Mouse (Mus musculus): Measurements from ENCODE around the gene Cntnap5a. TPM values are rescaled to one million over a fixed set of nuclear protein-coding genes. Genes with fewer than 3 reads are reported as not detected.

Cntnap5a gene
- total and polyA plus RNA-seq, 3 experiments, result not detected

DNA sequence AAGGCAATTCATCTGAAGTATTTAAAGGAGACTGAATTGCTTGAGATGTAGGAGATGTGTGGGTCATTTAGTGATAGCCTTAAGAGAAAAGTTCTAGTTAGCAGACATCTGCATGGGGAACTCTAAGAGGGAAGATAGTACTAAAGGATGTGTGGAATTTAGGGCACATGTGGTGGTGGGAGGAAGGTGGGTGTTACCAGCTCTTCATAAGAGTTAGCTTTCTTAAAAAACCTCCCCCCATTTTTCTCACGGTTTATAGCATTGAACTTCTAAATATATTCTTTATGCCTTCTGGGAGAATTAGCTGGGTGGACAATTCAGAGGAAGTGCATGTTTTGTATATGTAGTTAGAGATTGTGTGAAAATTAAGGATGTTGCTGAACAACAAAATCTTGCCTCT, 725.3 kb downstream of the Cntnap5a start:
- Histone ChIP-seq H3K9ac (ENCODE audit: insufficient read depth, low read depth) (no peak overlapping the region), H3K36me3 (replicated peaks in 1 of 2; ENCODE audit: control insufficient read depth in 1 of 2, insufficient read depth in 1 of 2, low read length in 1 of 2) (no peaks in the 10 kb centered on the region), H3K4me2 (ENCODE audit: insufficient read depth, low read depth, poor library complexity, severe bottlenecking) (no peak overlapping the region), H3K9me3 (replicated peaks; ENCODE audit: low read length) (peaks cover 19% of the 10 kb centered on the region), H3K4me1 (ENCODE audit: control insufficient read depth in 1 of 2, insufficient read depth in 2 of 2) (no peaks in the 10 kb centered on the region), H3K27me3 (replicated peaks) (no peaks in the 10 kb centered on the region), H3K79me2 (replicated peaks; ENCODE audit: control insufficient read depth, extremely low read depth, insufficient read depth, poor library complexity, severe bottlenecking) (no peaks in the 10 kb centered on the region), H3K4me3 (replicated peaks in 1 of 3; ENCODE audit: low read depth in 2 of 3, low read length in 2 of 3, poor library complexity in 1 of 3) (no peak overlapping the region), H3K27ac (ENCODE audit: insufficient read depth, low read depth) (no peak overlapping the region)
- in situ Hi-C loops (cut with MboI; ENCODE audit: low pct_ligation_motif_present, low pct_unique_long_range_greater_than_20kb, low sequenced_read_pairs) (no loop called here), dilution Hi-C loops (cut with MboI; ENCODE audit: extremely low pct_ligation_motif_present, extremely low pct_unique_long_range_greater_than_20kb, low sequenced_read_pairs) (no loop called here)
- DNase-seq (ENCODE audit: extremely low read depth), result no peak
- TF ChIP-seq PAX5 (IDR thresholded peaks at IDR 0.05; ENCODE audit: low read length) (no peak), ZC3H11A (IDR thresholded peaks at IDR 0.05; ENCODE audit: low read depth, low read length) (no peak), MEF2A (IDR thresholded peaks at IDR 0.05; ENCODE audit: borderline replicate concordance, low read depth, low read length) (no peak), BHLHE40 (IDR thresholded peaks at IDR 0.05; ENCODE audit: low read depth, low read length) (no peak), MAX (IDR thresholded peaks at IDR 0.05; ENCODE audit: low read length) (no peak), ETS1 (conservative IDR thresholded peaks at IDR 0.05; ENCODE audit: low read depth, low read length) (no peak), CHD2 (IDR thresholded peaks at IDR 0.05; ENCODE audit: low read length) (no peak), ZNF384 (IDR thresholded peaks at IDR 0.05; ENCODE audit: low read depth, low read length) (no peak)

DNA sequence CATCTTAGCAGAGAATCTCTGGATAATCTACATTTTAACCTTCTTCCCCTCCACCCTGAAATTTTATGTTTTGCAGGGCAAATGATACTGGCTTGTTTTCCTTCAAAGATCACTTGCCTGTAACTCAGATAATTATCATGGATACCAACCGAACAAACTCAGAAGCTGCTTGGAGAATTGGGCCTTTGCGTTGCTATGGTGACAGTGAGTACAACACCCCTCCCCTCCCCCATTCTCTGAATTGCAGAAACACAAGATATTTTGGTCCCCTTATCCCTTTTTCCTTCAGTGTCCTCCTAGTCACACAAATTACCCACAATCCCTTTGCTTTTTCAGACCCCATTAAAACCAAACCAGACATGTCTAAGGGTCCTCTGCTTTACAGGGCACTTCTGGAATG, 743.8 kb downstream of the Cntnap5a start:
- dilution Hi-C loops (cut with MboI; ENCODE audit: extremely low pct_ligation_motif_present, extremely low pct_unique_long_range_greater_than_20kb, low sequenced_read_pairs), result no loop called here
- peaks cover 32% of the 10 kb centered on the region for H3K9me3 ChIP-seq (replicated peaks; ENCODE audit: low read length)
- no peaks in the 10 kb centered on the region for H3K79me2 ChIP-seq (replicated peaks; ENCODE audit: control insufficient read depth, extremely low read depth, insufficient read depth, poor library complexity, severe bottlenecking)
- no peak overlapping the region for H3K4me2 ChIP-seq (ENCODE audit: insufficient read depth, low read depth, poor library complexity, severe bottlenecking)
- no peaks in the 10 kb centered on the region for H3K27me3 ChIP-seq (replicated peaks)
- no peak overlapping the region for H3K27ac ChIP-seq (ENCODE audit: insufficient read depth, low read depth)
- H3K36me3 ChIP-seq (replicated peaks in 1 of 2; ENCODE audit: control insufficient read depth in 1 of 2, insufficient read depth in 1 of 2, low read length in 1 of 2), result no peaks in the 10 kb centered on the region
- DNase-seq (ENCODE audit: extremely low read depth), result no peak
- H3K4me3 ChIP-seq (replicated peaks in 1 of 3; ENCODE audit: low read depth in 2 of 3, low read length in 2 of 3, poor library complexity in 1 of 3), result no peak overlapping the region
- in situ Hi-C loops (cut with MboI; ENCODE audit: low pct_ligation_motif_present, low pct_unique_long_range_greater_than_20kb, low sequenced_read_pairs), result no loop called here
- TF ChIP-seq JUN (IDR thresholded peaks at IDR 0.05; ENCODE audit: insufficient read depth, low read depth, low read length) (no peak), RAD21 (IDR thresholded peaks at IDR 0.05; ENCODE audit: low read depth, low read length) (no peak)
- no peaks in the 10 kb centered on the region for H3K4me1 ChIP-seq (ENCODE audit: control insufficient read depth in 1 of 2, insufficient read depth in 2 of 2)
- no peak overlapping the region for H3K9ac ChIP-seq (ENCODE audit: insufficient read depth, low read depth)

DNA sequence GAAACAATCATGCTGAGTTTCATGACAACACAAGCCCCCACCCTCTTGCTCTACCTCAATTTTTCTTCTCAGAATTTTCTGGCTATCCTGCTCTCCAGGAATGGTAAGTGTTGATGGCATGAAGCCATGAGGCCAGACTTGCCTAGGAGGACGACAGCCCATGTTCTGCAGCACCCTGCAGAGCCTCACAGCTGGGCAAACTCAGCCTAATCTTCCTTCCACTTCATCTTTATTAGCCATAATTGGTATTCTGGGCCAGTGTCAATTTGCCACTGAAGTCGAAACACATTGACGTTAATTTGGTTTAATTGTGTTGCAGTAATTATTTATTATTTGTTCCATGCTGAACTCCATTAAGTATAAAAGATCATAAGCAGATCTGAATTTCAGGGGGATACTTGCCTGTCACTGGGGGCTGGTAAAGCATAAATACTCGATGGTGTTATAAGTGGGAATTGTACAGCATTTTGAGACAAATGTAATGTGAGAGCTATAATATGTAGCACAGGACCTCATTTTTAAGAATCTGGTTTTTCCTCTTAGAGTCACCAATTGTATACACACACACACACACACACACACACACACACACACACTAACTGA, 770.7 kb downstream of the Cntnap5a start:
- Histone ChIP-seq H3K27me3 (replicated peaks) (no peaks in the 10 kb centered on the region), H3K27ac (ENCODE audit: insufficient read depth, low read depth) (no peak overlapping the region), H3K9me3 (replicated peaks; ENCODE audit: low read length) (peaks cover 16% of the 10 kb centered on the region), H3K4me3 (replicated peaks in 1 of 3; ENCODE audit: low read depth in 2 of 3, low read length in 2 of 3, poor library complexity in 1 of 3) (no peak overlapping the region), H3K79me2 (replicated peaks; ENCODE audit: control insufficient read depth, extremely low read depth, insufficient read depth, poor library complexity, severe bottlenecking) (no peaks in the 10 kb centered on the region), H3K9ac (ENCODE audit: insufficient read depth, low read depth) (no peak overlapping the region), H3K4me2 (ENCODE audit: insufficient read depth, low read depth, poor library complexity, severe bottlenecking) (no peak overlapping the region), H3K36me3 (replicated peaks in 1 of 2; ENCODE audit: control insufficient read depth in 1 of 2, insufficient read depth in 1 of 2, low read length in 1 of 2) (no peaks in the 10 kb centered on the region), H3K4me1 (ENCODE audit: control insufficient read depth in 1 of 2, insufficient read depth in 2 of 2) (no peaks in the 10 kb centered on the region)
- in situ Hi-C loops (cut with MboI; ENCODE audit: low pct_ligation_motif_present, low pct_unique_long_range_greater_than_20kb, low sequenced_read_pairs), result no loop called here
- TF ChIP-seq CTCF (conservative IDR thresholded peaks at IDR 0.05 in 1 of 2, IDR thresholded peaks at IDR 0.05 in 1 of 2; ENCODE audit: low read depth in 2 of 2, low read length in 2 of 2) (no peak), SIN3A (IDR thresholded peaks at IDR 0.05; ENCODE audit: low read length) (no peak), JUND (conservative IDR thresholded peaks at IDR 0.05; ENCODE audit: low read depth, low read length) (no peak), TBP (conservative IDR thresholded peaks at IDR 0.05; ENCODE audit: low read depth, low read length) (no peak), NELFE (IDR thresholded peaks at IDR 0.05; ENCODE audit: low read depth, low read length) (no peak), IRF4 (IDR thresholded peaks at IDR 0.05; ENCODE audit: low read depth, low read length) (no peak), KAT2A (IDR thresholded peaks at IDR 0.05; ENCODE audit: insufficient replicate concordance, low read length) (no peak), ZNF384 (IDR thresholded peaks at IDR 0.05; ENCODE audit: low read depth, low read length) (no peak), TCF12 (IDR thresholded peaks at IDR 0.05; ENCODE audit: low read depth, low read length) (no peak)
- dilution Hi-C loops (cut with MboI; ENCODE audit: extremely low pct_ligation_motif_present, extremely low pct_unique_long_range_greater_than_20kb, low sequenced_read_pairs), result no loop called here
- DNase-seq (ENCODE audit: extremely low read depth), result no peak
